Mouse (Mus musculus) left cerebral cortex, adult 2 months (tissue): ENCODE measurements around the gene Rab43. TPM values are rescaled to one million over a fixed set of nuclear protein-coding genes. Genes with fewer than 3 reads are reported as not detected.

Experiments used
- DNase-seq, 2 experiments: peaks; one replicate each; pipeline ENCODE4 v3.0.0; 2021 to 2022; ENCODE audit warnings: low spot score in 2 of 2, mixed read lengths in 1 of 2; ENCODE audit errors: extremely low spot score in 1 of 2
- H3K27ac ChIP-seq: fragments of 200-600 bp; 2 replicates; pipeline ENCODE4 v1.8.1; 2022
- H3K4me3 ChIP-seq: fragments of 200-600 bp; 2 replicates; pipeline ENCODE4 v1.8.1; 2022
- CTCF ChIP-seq: fragments of 200-600 bp; IDR thresholded peaks from 2 replicates; pipeline ENCODE4 v1.8.1; 2022; ENCODE audit warnings: antibody characterized with exemption, mild to moderate bottlenecking, moderate library complexity
- intact Hi-C: fragments of 180-260 bp; cut with DNase I; formaldehyde crosslinking; loops from one replicate; pipeline ENCODE4 v1.15.1; 2025
- total RNA-seq, 2 experiments: library from RNA; stranded (reverse); gene quantifications; 2 replicates each; pipeline ENCODE4 v1.2.3; 2021

The Rab43 gene
- total RNA-seq, 2 experiments from 2014 or later: 14.4 to 14.7 TPM

GRCm38 (mm10) chr6:87756896-87757295 lies 55.1 kb downstream of the Rab43 start:
- no peak overlapping the region for H3K27ac ChIP-seq
- H3K4me3 ChIP-seq: no peak overlapping the region
- intact Hi-C loops: no loop called here
- no peak for DNase-seq
- TF ChIP-seq CTCF: no peak

- TF ChIP-seq CTCF: no peak
- Histone ChIP-seq H3K27ac (no peak overlapping the region), H3K4me3 (no peak overlapping the region)
- DNase-seq: no peak
- intact Hi-C loops: no loop called here
Measured at GRCm38 (mm10) chr6:87755196-87755595, 56.8 kb downstream of the Rab43 start.

- DNase-seq: no peak
- Histone ChIP-seq H3K4me3 (no peak overlapping the region), H3K27ac (no peak overlapping the region)
- TF ChIP-seq CTCF: no peak
- intact Hi-C loops: no loop called here
Measured at GRCm38 (mm10) chr6:87751574-87751973, 60.4 kb downstream of the Rab43 start.

GRCm38 (mm10) chr6:87750184-87750910 lies 61.6 kb downstream of the Rab43 start:
- no peak overlapping the region for H3K4me3 ChIP-seq
- no peak overlapping the region for H3K27ac ChIP-seq
- intact Hi-C loops: no loop called here
- no peak for DNase-seq
- no peak for TF ChIP-seq CTCF

- H3K27ac ChIP-seq: no peak overlapping the region
- TF ChIP-seq CTCF: no peak
- intact Hi-C loops: no loop called here
- DNase-seq: no peak
- no peak overlapping the region for H3K4me3 ChIP-seq
Measured at GRCm38 (mm10) chr6:87748531-87748930, 63.4 kb downstream of the Rab43 start.

GRCm38 (mm10) chr6:87748078-87748477 lies 63.9 kb downstream of the Rab43 start:
- intact Hi-C loops: no loop called here
- Histone ChIP-seq H3K4me3 (no peak overlapping the region), H3K27ac (no peak overlapping the region)
- TF ChIP-seq CTCF: no peak
- no peak for DNase-seq

GRCm38 (mm10) chr6:87746849-87747248 lies 65.1 kb downstream of the Rab43 start:
- no peak for DNase-seq
- Histone ChIP-seq H3K27ac (no peak overlapping the region), H3K4me3 (no peak overlapping the region)
- intact Hi-C loops: no loop called here
- TF ChIP-seq CTCF: no peak

- DNase-seq: no peak
- no peak overlapping the region for H3K4me3 ChIP-seq
- no peak for TF ChIP-seq CTCF
- no peak overlapping the region for H3K27ac ChIP-seq
- intact Hi-C loops: no loop called here
Measured at GRCm38 (mm10) chr6:87746059-87746458, 65.9 kb downstream of the Rab43 start.

- TF ChIP-seq CTCF: no peak
- no peak for DNase-seq
- Histone ChIP-seq H3K27ac (no peak overlapping the region), H3K4me3 (no peak overlapping the region)
- intact Hi-C loops: no loop called here
Measured at GRCm38 (mm10) chr6:87745301-87745700, 66.7 kb downstream of the Rab43 start.

- Histone ChIP-seq H3K4me3 (no peak overlapping the region), H3K27ac (no peak overlapping the region)
- intact Hi-C loops: no loop called here
- no peak for TF ChIP-seq CTCF
- DNase-seq: no peak
Measured at GRCm38 (mm10) chr6:87744632-87745031, 67.3 kb downstream of the Rab43 start.

GRCm38 (mm10) chr6:87743281-87743680 lies 68.7 kb downstream of the Rab43 start:
- Histone ChIP-seq H3K27ac (no peak overlapping the region), H3K4me3 (no peak overlapping the region)
- TF ChIP-seq CTCF: no peak
- DNase-seq: no peak
- intact Hi-C loops: no loop called here

- DNase-seq: no peak
- no peak overlapping the region for H3K27ac ChIP-seq
- H3K4me3 ChIP-seq: no peak overlapping the region
- TF ChIP-seq CTCF: peak; percentile 9
- intact Hi-C loops: no loop called here
Measured at GRCm38 (mm10) chr6:87742804-87743203, 69.2 kb downstream of the Rab43 start.

GRCm38 (mm10) chr6:87741978-87742377 lies 70.0 kb downstream of the Rab43 start:
- no peak overlapping the region for H3K4me3 ChIP-seq
- TF ChIP-seq CTCF: no peak
- no peak for DNase-seq
- no peak overlapping the region for H3K27ac ChIP-seq
- intact Hi-C loops: no loop called here
